Mouse (Mus musculus) forebrain, embryonic 10.5 days (tissue): Measurements from ENCODE around the gene Pdlim3. TPM values are rescaled to one million over a fixed set of nuclear protein-coding genes. Genes with fewer than 3 reads are reported as not detected.
A peak's percentile ranks its signal among the peaks of the same experiment; 100 is the strongest.

Experiments used
- DNase-seq: peaks from one replicate; pipeline ENCODE4 v3.0.0-alpha.2; 2017; ENCODE audit warnings: low spot score; ENCODE audit errors: extremely low spot score
- H3K27ac ChIP-seq: fragments of 300-500 bp; sonication (generic); 2 replicates; pipeline ENCODE4 v1.5.1; 2016; ENCODE audit warnings: mild to moderate bottlenecking
- H3K27me3 ChIP-seq: fragments of 300-500 bp; sonication (generic); 2 replicates; pipeline ENCODE4 v1.6.1; 2016; ENCODE audit warnings: mild to moderate bottlenecking; ENCODE audit not compliant: poor library complexity, severe bottlenecking
- H3K36me3 ChIP-seq: fragments of 300-500 bp; sonication (generic); replicated peaks from 2 replicates; pipeline ENCODE4 v1.6.1; 2016; ENCODE audit warnings: mild to moderate bottlenecking, moderate library complexity
- H3K4me1 ChIP-seq: fragments of 300-500 bp; sonication (generic); 2 replicates; pipeline ENCODE4 v1.6.1; 2016
- H3K4me3 ChIP-seq: fragments of 300-500 bp; sonication (generic); 2 replicates; pipeline ENCODE4 v1.5.1; 2016; ENCODE audit warnings: mild to moderate bottlenecking, moderate library complexity
- H3K9me3 ChIP-seq: fragments of 300-500 bp; sonication (generic); 2 replicates; pipeline ENCODE4 v1.6.1; 2016; ENCODE audit warnings: mild to moderate bottlenecking, moderate library complexity
- WGBS: fragments of 180-500 bp; shearing (Covaris S2); methylation state at CpG from one replicate; pipeline ENCODE4 v1.1.7; 2016; 5-methylcytosine and 5-hydroxymethylcytosine counted together
- polyA plus RNA-seq: library from polyadenylated mRNA; unstranded; fragments of >200 nt; fragmentation: Nextera tagmentation; extraction: Ambion mirVana; gene quantifications from 2 replicates; pipeline ENCODE4 v1.2.1, GENCODE M21; 2016

The Pdlim3 gene
- polyA plus RNA-seq, 1 experiment from 2014 or later: 2.7 TPM

GRCm38 (mm10) chr8:45877680-45878079, 7.6 kb upstream of the Pdlim3 start:
- H3K27ac ChIP-seq: no peak overlapping the region; the same call in 1 of the 2 replicates
- WGBS: 90% methylated on average over 7 of the region's 7 CpGs
- H3K9me3 ChIP-seq: peaks cover 6% of the 10 kb centered on the region; the same call in 1 of the 2 replicates
- DNase-seq: no peak
- no peaks in the 10 kb centered on the region for H3K36me3 ChIP-seq
- H3K4me1 ChIP-seq: peaks cover 26% of the 10 kb centered on the region
- 0 out of 2 replicates have a peak, but pooled peaks cover 8% of the 10 kb centered on the region for H3K27me3 ChIP-seq
- no peak overlapping the region for H3K4me3 ChIP-seq

- H3K36me3 ChIP-seq: no peaks in the 10 kb centered on the region
- H3K27me3 ChIP-seq: peaks cover 34% of the 10 kb centered on the region
Measured at GRCm38 (mm10) chr8:45880457-45880856, 4.8 kb upstream of the Pdlim3 start.

GRCm38 (mm10) chr8:45881726-45882125, 3.5 kb upstream of the Pdlim3 start:
- Histone ChIP-seq H3K27me3 (peaks cover 39% of the 10 kb centered on the region), H3K4me1 (peaks cover 21% of the 10 kb centered on the region), H3K9me3 (peaks cover 6% of the 10 kb centered on the region; the same call in 1 of the 2 replicates), H3K27ac (no peak overlapping the region), H3K4me3 (no peak overlapping the region), H3K36me3 (no peaks in the 10 kb centered on the region)
- no peak for DNase-seq
- WGBS: 95% methylated on average over 8 of the region's 8 CpGs

More at GRCm38 (mm10) chr8:45880457-45880856, 4.8 kb upstream of the Pdlim3 start:
- no peak overlapping the region for H3K4me3 ChIP-seq
- peaks cover 6% of the 10 kb centered on the region; the same call in 1 of the 2 replicates for H3K9me3 ChIP-seq
- H3K27ac ChIP-seq: no peak overlapping the region
- peaks cover 30% of the 10 kb centered on the region for H3K4me1 ChIP-seq
- WGBS: 89% methylated on average over 3 of the region's 3 CpGs
- DNase-seq: no peak

GRCm38 (mm10) chr8:45883793-45884192, 1.5 kb upstream of the Pdlim3 start:
- Histone ChIP-seq H3K4me3 (no peak overlapping the region), H3K36me3 (no peaks in the 10 kb centered on the region), H3K4me1 (peaks cover 19% of the 10 kb centered on the region), H3K9me3 (peaks cover 6% of the 10 kb centered on the region; the same call in 1 of the 2 replicates), H3K27ac (no peak overlapping the region), H3K27me3 (peaks cover 37% of the 10 kb centered on the region)
- DNase-seq: no peak
- WGBS: 51% methylated on average over 4 of the region's 4 CpGs

- Histone ChIP-seq H3K36me3 (no peaks in the 10 kb centered on the region), H3K9me3 (peaks cover 6% of the 10 kb centered on the region; the same call in 1 of the 2 replicates), H3K27me3 (peaks cover 37% of the 10 kb centered on the region), H3K27ac (no peak overlapping the region), H3K4me3 (peak overlapping the region; percentile 56), H3K4me1 (peaks cover 19% of the 10 kb centered on the region)
- DNase-seq: peak; percentile 19
- WGBS: 15% methylated on average over 13 of the region's 13 CpGs
Measured at GRCm38 (mm10) chr8:45884552-45884951, 709 bp upstream of the Pdlim3 start.

- Histone ChIP-seq H3K36me3 (no peaks in the 10 kb centered on the region), H3K9me3 (no peaks in the 10 kb centered on the region), H3K4me3 (peak overlapping the region; percentile 56), H3K27ac (0 out of 2 replicates have a peak overlapping the region, but pooled peaks have one; percentile 36), H3K4me1 (peaks cover 19% of the 10 kb centered on the region), H3K27me3 (peaks cover 37% of the 10 kb centered on the region)
- WGBS: 27% methylated on average over 2 of the region's 2 CpGs
- DNase-seq: no peak
Measured at GRCm38 (mm10) chr8:45885775-45886174, 514 bp downstream of the Pdlim3 start.

GRCm38 (mm10) chr8:45889737-45890136, 4.5 kb downstream of the Pdlim3 start:
- Histone ChIP-seq H3K4me3 (no peak overlapping the region), H3K36me3 (no peaks in the 10 kb centered on the region), H3K27me3 (peaks cover 17% of the 10 kb centered on the region), H3K9me3 (no peaks in the 10 kb centered on the region), H3K4me1 (peaks cover 11% of the 10 kb centered on the region), H3K27ac (no peak overlapping the region)
- WGBS: 94% methylated on average over 7 of the region's 7 CpGs
- no peak for DNase-seq

- H3K27me3 ChIP-seq: 0 out of 2 replicates have a peak, but pooled peaks cover under 1% of the 10 kb centered on the region
- 92% methylated on average over 3 of the region's 3 CpGs for WGBS
- H3K27ac ChIP-seq: no peak overlapping the region
- H3K9me3 ChIP-seq: peaks cover 3% of the 10 kb centered on the region; the same call in 1 of the 2 replicates
- peaks cover 6% of the 10 kb centered on the region; the same call in 1 of the 2 replicates for H3K4me1 ChIP-seq
- DNase-seq: no peak
- H3K4me3 ChIP-seq: no peak overlapping the region
- no peaks in the 10 kb centered on the region for H3K36me3 ChIP-seq
Measured at GRCm38 (mm10) chr8:45896590-45896989, 11.3 kb downstream of the Pdlim3 start.

GRCm38 (mm10) chr8:45899783-45900182, 14.5 kb downstream of the Pdlim3 start:
- Histone ChIP-seq H3K27me3 (peaks cover 21% of the 10 kb centered on the region; the same call in 1 of the 2 replicates), H3K4me3 (no peak overlapping the region), H3K9me3 (peaks cover 3% of the 10 kb centered on the region; the same call in 1 of the 2 replicates), H3K4me1 (peaks cover 15% of the 10 kb centered on the region), H3K27ac (no peak overlapping the region), H3K36me3 (no peaks in the 10 kb centered on the region)
- no peak for DNase-seq
- 84% methylated on average over 3 of the region's 3 CpGs for WGBS

GRCm38 (mm10) chr8:45901626-45902025, 16.4 kb downstream of the Pdlim3 start:
- Histone ChIP-seq H3K27ac (no peak overlapping the region), H3K9me3 (no peaks in the 10 kb centered on the region), H3K36me3 (no peaks in the 10 kb centered on the region), H3K4me3 (no peak overlapping the region), H3K27me3 (peaks cover 21% of the 10 kb centered on the region; the same call in 1 of the 2 replicates), H3K4me1 (peaks cover 33% of the 10 kb centered on the region)
- WGBS: 81% methylated on average over 8 of the region's 8 CpGs
- DNase-seq: no peak

GRCm38 (mm10) chr8:45903659-45904058, 18.4 kb downstream of the Pdlim3 start:
- Histone ChIP-seq H3K4me3 (no peak overlapping the region), H3K9me3 (no peaks in the 10 kb centered on the region), H3K27me3 (peaks cover 26% of the 10 kb centered on the region; the same call in 1 of the 2 replicates), H3K4me1 (peaks cover 44% of the 10 kb centered on the region), H3K36me3 (no peaks in the 10 kb centered on the region), H3K27ac (no peak overlapping the region)
- WGBS: 59% methylated on average over 3 of the region's 3 CpGs
- no peak for DNase-seq

GRCm38 (mm10) chr8:45905591-45906250, 20.5 kb downstream of the Pdlim3 start:
- H3K27ac ChIP-seq: no peak overlapping the region
- DNase-seq: no peak
- H3K4me3 ChIP-seq: no peak overlapping the region
- no peaks in the 10 kb centered on the region for H3K9me3 ChIP-seq
- no peaks in the 10 kb centered on the region for H3K36me3 ChIP-seq
- H3K4me1 ChIP-seq: peaks cover 53% of the 10 kb centered on the region
- WGBS: 56% methylated on average over 7 of the region's 7 CpGs
- peaks cover 40% of the 10 kb centered on the region for H3K27me3 ChIP-seq

GRCm38 (mm10) chr8:45906251-45906619, 21.0 kb downstream of the Pdlim3 start:
- DNase-seq: no peak
- peaks cover 53% of the 10 kb centered on the region for H3K4me1 ChIP-seq
- no peak overlapping the region for H3K4me3 ChIP-seq
- no peak overlapping the region for H3K27ac ChIP-seq
- H3K9me3 ChIP-seq: no peaks in the 10 kb centered on the region
- 68% methylated on average over 4 of the region's 4 CpGs for WGBS
- H3K27me3 ChIP-seq: peaks cover 40% of the 10 kb centered on the region
- no peaks in the 10 kb centered on the region for H3K36me3 ChIP-seq
